Mouse (Mus musculus) liver, adult 2 months (tissue): ENCODE results near the gene Pip5k1b. TPM values are rescaled to one million over a fixed set of nuclear protein-coding genes. Genes with fewer than 3 reads are reported as not detected.

ENCODE experiments used
- DNase-seq: peaks from one replicate; pipeline ENCODE4 v3.0.0-alpha.2; 2011; ENCODE audit warnings: low read depth, low spot score; ENCODE audit errors: extremely low read depth
- H3K27ac ChIP-seq: fragments of 200-500 bp; replicated peaks from 2 replicates; pipeline ENCODE4 v1.5.1; 2012; ENCODE audit warnings: low read depth, mild to moderate bottlenecking, control low read depth, inconsistent platforms, low read length; ENCODE audit not compliant: insufficient read depth
- H3K27me3 ChIP-seq: fragments of 200-500 bp; 2 replicates; pipeline ENCODE4 v1.6.1; 2012; ENCODE audit warnings: mild to moderate bottlenecking, moderate library complexity, low read length, inconsistent platforms; ENCODE audit not compliant: control insufficient read depth, insufficient read depth
- H3K36me3 ChIP-seq: fragments of 200-500 bp; 2 replicates; pipeline ENCODE4 v1.6.1; 2012; ENCODE audit warnings: low read length, inconsistent platforms; ENCODE audit not compliant: control insufficient read depth, insufficient read depth
- H3K4me1 ChIP-seq: fragments of 200-500 bp; 2 replicates; pipeline ENCODE4 v1.6.1; 2011; ENCODE audit warnings: low read length; ENCODE audit not compliant: control insufficient read depth, insufficient read depth
- H3K4me3 ChIP-seq: fragments of 200-500 bp; 2 replicates; pipeline ENCODE4 v1.5.1; 2011; ENCODE audit warnings: low read depth, mild to moderate bottlenecking, control low read depth, low read length, moderate library complexity; ENCODE audit not compliant: insufficient read depth
- H3K79me2 ChIP-seq: fragments of 200-500 bp; 2 replicates; pipeline ENCODE4 v1.6.1; 2012; ENCODE audit warnings: inconsistent platforms, mild to moderate bottlenecking, low read length, moderate library complexity; ENCODE audit not compliant: control insufficient read depth, insufficient read depth
- H3K9ac ChIP-seq: fragments of 200-500 bp; 2 replicates; pipeline ENCODE4 v1.6.1; 2012; ENCODE audit warnings: low read depth, mild to moderate bottlenecking, control low read depth, inconsistent platforms, low read length
- CTCF ChIP-seq: fragments of 200-500 bp; IDR thresholded peaks from 2 replicates; pipeline ENCODE4 v1.5.1; 2011; ENCODE audit warnings: low read depth, low read length, control low read depth
- POLR2A ChIP-seq: fragments of 200-500 bp; IDR thresholded peaks from 2 replicates; pipeline ENCODE4 v1.6.1; 2011; ENCODE audit warnings: low read length, control low read depth; ENCODE audit not compliant: insufficient read depth; ENCODE audit errors: extremely low read depth
- WGBS: fragments of 180-500 bp; shearing (Covaris S2); methylation state at CpG from one replicate; pipeline ENCODE4 v1.1.7; 2018; 5-methylcytosine and 5-hydroxymethylcytosine counted together
- polyA plus RNA-seq: library from polyadenylated mRNA; depleted of rRNA; stranded (reverse); fragments of >200 nt; gene quantifications from 2 replicates; pipeline ENCODE4 v1.2.3, GENCODE M21; 2012
- total RNA-seq: library from RNA; depleted of rRNA; stranded (reverse); fragments of >200 nt; gene quantifications from 2 replicates; pipeline ENCODE4 v1.2.3, GENCODE M21; 2014

Gene Pip5k1b
- total and polyA plus RNA-seq, 2 experiments, result under 0.01 TPM; not detected in 1

- H3K79me2 ChIP-seq, result no peaks in the 10 kb centered on the region
- no peak for TF ChIP-seq POLR2A
- TF ChIP-seq CTCF, result no peak
- no peaks in the 10 kb centered on the region for H3K36me3 ChIP-seq
- 93% methylated on average over 11 of the region's 11 CpGs for WGBS
- no peaks in the 10 kb centered on the region for H3K27me3 ChIP-seq
- H3K9ac ChIP-seq, result no peak overlapping the region
- H3K4me1 ChIP-seq, result no peaks in the 10 kb centered on the region
- no peak overlapping the region for H3K4me3 ChIP-seq
- DNase-seq, result no peak
- H3K27ac ChIP-seq, result no peak overlapping the region
Measured at GRCm38 (mm10) chr19:24314676-24315075, 241.0 kb downstream of the Pip5k1b start.

- Histone ChIP-seq H3K4me1 (no peaks in the 10 kb centered on the region), H3K9ac (no peak overlapping the region), H3K27me3 (no peaks in the 10 kb centered on the region), H3K79me2 (no peaks in the 10 kb centered on the region), H3K27ac (no peak overlapping the region), H3K36me3 (no peaks in the 10 kb centered on the region), H3K4me3 (no peak overlapping the region)
- TF ChIP-seq POLR2A, result no peak
- no peak for TF ChIP-seq CTCF
- WGBS, result 88% methylated on average over 12 of the region's 12 CpGs
- DNase-seq, result no peak
Measured at GRCm38 (mm10) chr19:24312556-24313342, 242.9 kb downstream of the Pip5k1b start.

GRCm38 (mm10) chr19:24312046-24312445, 243.6 kb downstream of the Pip5k1b start:
- no peaks in the 10 kb centered on the region for H3K36me3 ChIP-seq
- no peak overlapping the region for H3K4me3 ChIP-seq
- no peaks in the 10 kb centered on the region for H3K4me1 ChIP-seq
- H3K79me2 ChIP-seq, result no peaks in the 10 kb centered on the region
- DNase-seq, result no peak
- H3K9ac ChIP-seq, result no peak overlapping the region
- H3K27me3 ChIP-seq, result no peaks in the 10 kb centered on the region
- H3K27ac ChIP-seq, result no peak overlapping the region
- no peak for TF ChIP-seq POLR2A
- no peak for TF ChIP-seq CTCF
- WGBS, result 61% methylated on average over 5 of the region's 5 CpGs

GRCm38 (mm10) chr19:24308305-24308705, 247.4 kb downstream of the Pip5k1b start:
- Histone ChIP-seq H3K27me3 (no peaks in the 10 kb centered on the region), H3K36me3 (no peaks in the 10 kb centered on the region), H3K4me1 (no peaks in the 10 kb centered on the region), H3K4me3 (no peak overlapping the region), H3K9ac (no peak overlapping the region), H3K79me2 (no peaks in the 10 kb centered on the region), H3K27ac (no peak overlapping the region)
- WGBS, result 55% methylated on average over 5 of the region's 5 CpGs
- no peak for DNase-seq
- TF ChIP-seq CTCF (no peak), POLR2A (no peak)

- WGBS, result 76% methylated on average over 13 of the region's 13 CpGs
- DNase-seq, result no peak
- Histone ChIP-seq H3K4me1 (no peaks in the 10 kb centered on the region), H3K4me3 (no peak overlapping the region), H3K36me3 (no peaks in the 10 kb centered on the region), H3K27me3 (no peaks in the 10 kb centered on the region), H3K9ac (no peak overlapping the region), H3K27ac (no peak overlapping the region), H3K79me2 (no peaks in the 10 kb centered on the region)
- TF ChIP-seq CTCF (no peak), POLR2A (no peak)
Measured at GRCm38 (mm10) chr19:24307271-24308221, 248.1 kb downstream of the Pip5k1b start.
